Mouse (Mus musculus): ENCODE measurements around the gene Slc25a38.
A peak's percentile ranks its signal among the peaks of the same experiment; 100 is the strongest.

The Slc25a38 gene

GRCm38 (mm10) chr9:120149222-120149828 is 39.2 kb downstream of the Slc25a38 start, which contains the start of gene Mobp:
TSS of gene Mobp (plus strand) at chr9:120149707.
- DNase-seq (ENCODE audit: low spot score) = no peak

GRCm38 (mm10) chr9:120151152-120151551 is 41.0 kb downstream of the Slc25a38 start:
- DNase-seq (ENCODE audit: low spot score) = no peak

GRCm38 (mm10) chr9:120151906-120152399 is 41.8 kb downstream of the Slc25a38 start:
- no peak for DNase-seq (ENCODE audit: low spot score)

GRCm38 (mm10) chr9:120158047-120158446 is 47.9 kb downstream of the Slc25a38 start:
- no peak for DNase-seq (ENCODE audit: low spot score)

GRCm38 (mm10) chr9:120163862-120164261 is 53.7 kb downstream of the Slc25a38 start:
- no peak for DNase-seq (ENCODE audit: low spot score)

- DNase-seq (ENCODE audit: low spot score) = no peak
Measured at GRCm38 (mm10) chr9:120167826-120168225, 57.7 kb downstream of the Slc25a38 start.

GRCm38 (mm10) chr9:120171295-120171694 is 61.1 kb downstream of the Slc25a38 start:
- DNase-seq (ENCODE audit: low spot score) = peak; percentile 67

Measured in layer of hippocampus, adult 9-10 months (tissue).